Mouse (Mus musculus): Measurements from ENCODE around the gene Ap5z1. TPM values are rescaled to one million over a fixed set of nuclear protein-coding genes. Genes with fewer than 3 reads are reported as not detected.

Ap5z1 gene
- 6.9 and 7.4 TPM in 2 replicates for polyA plus RNA-seq (2015; fragmentation: Nextera tagmentation; extraction: Ambion mirVana)

- Histone ChIP-seq H3K27ac (replicated peaks) (peak within 1 kb of the TSS; percentile 90), H3K4me1 (peaks cover 15% of the 10 kb centered on the region), H3K36me3 (peaks cover 48% of the 10 kb centered on the region), H3K27me3 (replicated peaks) (no peaks in the 10 kb centered on the region), H3K9ac (peak within 1 kb of the TSS; percentile 88), H3K4me2 (peak within 1 kb of the TSS; percentile 95), H3K9me3 (no peaks in the 10 kb centered on the region), H3K4me3 (peak within 1 kb of the TSS; percentile 92)
- WGBS, result 2% methylated on average over 60 of the region's 60 CpGs
- peak; percentile 91 for ATAC-seq (ENCODE audit: extremely low read depth, insufficient number of reproducible peaks, low FRiP score, low TSS enrichment)
These were observed at the start of gene Ap5z1 for GRCm38 (mm10) chr5:142463461-142464454. TSS of gene Ap5z1 (plus strand) at chr5:142463944.

- peaks cover 15% of the 10 kb centered on the region for H3K36me3 ChIP-seq
- no peaks in the 10 kb centered on the region for H3K27me3 ChIP-seq (replicated peaks)
- no peak overlapping the region for H3K9ac ChIP-seq
- H3K4me1 ChIP-seq, result peaks cover 82% of the 10 kb centered on the region
- H3K27ac ChIP-seq (replicated peaks), result peak overlapping the region; percentile 82
- no peak overlapping the region for H3K4me3 ChIP-seq
- WGBS, result 72% methylated on average over 6 of the region's 6 CpGs
- 0 out of 2 replicates have a peak overlapping the region, but pooled peaks have one; percentile 49 for H3K4me2 ChIP-seq
- H3K9me3 ChIP-seq, result no peaks in the 10 kb centered on the region
- ATAC-seq (ENCODE audit: extremely low read depth, insufficient number of reproducible peaks, low FRiP score, low TSS enrichment), result no peak
These were observed 48.3 kb upstream of the Ap5z1 start for GRCm38 (mm10) chr5:142415401-142415800.

GRCm38 (mm10) chr5:142416070-142416775 is 47.5 kb upstream of the Ap5z1 start:
- no peak for ATAC-seq (ENCODE audit: extremely low read depth, insufficient number of reproducible peaks, low FRiP score, low TSS enrichment)
- H3K4me2 ChIP-seq, result peak overlapping the region; percentile 49
- 7% methylated on average over 14 of the region's 14 CpGs for WGBS

GRCm38 (mm10) chr5:142417104-142417503 is 46.6 kb upstream of the Ap5z1 start:
- Histone ChIP-seq H3K36me3 (peaks cover 18% of the 10 kb centered on the region), H3K4me3 (no peak overlapping the region), H3K9ac (no peak overlapping the region), H3K27ac (replicated peaks) (no peak overlapping the region; the same call in 1 of the 2 replicates), H3K4me2 (no peak overlapping the region), H3K9me3 (no peaks in the 10 kb centered on the region), H3K4me1 (peaks cover 90% of the 10 kb centered on the region), H3K27me3 (replicated peaks) (no peaks in the 10 kb centered on the region)
- ATAC-seq (ENCODE audit: extremely low read depth, insufficient number of reproducible peaks, low FRiP score, low TSS enrichment), result no peak
- 88% methylated on average over 3 of the region's 3 CpGs for WGBS

More at GRCm38 (mm10) chr5:142416070-142416775, 47.5 kb upstream of the Ap5z1 start:
- Histone ChIP-seq H3K27ac (replicated peaks) (peak overlapping the region; percentile 82), H3K9me3 (no peaks in the 10 kb centered on the region), H3K27me3 (replicated peaks) (no peaks in the 10 kb centered on the region), H3K4me1 (peaks cover 85% of the 10 kb centered on the region), H3K9ac (peak overlapping the region; percentile 67; the same call in 1 of the 2 replicates), H3K4me3 (0 out of 2 replicates have a peak overlapping the region, but pooled peaks have one; percentile 1), H3K36me3 (peaks cover 18% of the 10 kb centered on the region)

GRCm38 (mm10) chr5:142417876-142418275 is 45.9 kb upstream of the Ap5z1 start:
- no peak for ATAC-seq (ENCODE audit: extremely low read depth, insufficient number of reproducible peaks, low FRiP score, low TSS enrichment)
- 74% methylated on average over 9 of the region's 9 CpGs for WGBS
- H3K9me3 ChIP-seq, result no peaks in the 10 kb centered on the region
- no peak overlapping the region for H3K9ac ChIP-seq
- no peak overlapping the region for H3K4me2 ChIP-seq
- no peaks in the 10 kb centered on the region for H3K27me3 ChIP-seq (replicated peaks)
- no peak overlapping the region for H3K27ac ChIP-seq (replicated peaks)
- no peak overlapping the region for H3K4me3 ChIP-seq
- peaks cover 90% of the 10 kb centered on the region for H3K4me1 ChIP-seq
- H3K36me3 ChIP-seq, result peaks cover 18% of the 10 kb centered on the region

GRCm38 (mm10) chr5:142418419-142418818 is 45.3 kb upstream of the Ap5z1 start:
- 90% methylated on average over 4 of the region's 4 CpGs for WGBS
- H3K9ac ChIP-seq, result no peak overlapping the region
- H3K9me3 ChIP-seq, result no peaks in the 10 kb centered on the region
- no peaks in the 10 kb centered on the region for H3K27me3 ChIP-seq (replicated peaks)
- no peak overlapping the region for H3K4me2 ChIP-seq
- ATAC-seq (ENCODE audit: extremely low read depth, insufficient number of reproducible peaks, low FRiP score, low TSS enrichment), result no peak
- peaks cover 18% of the 10 kb centered on the region for H3K36me3 ChIP-seq
- H3K4me3 ChIP-seq, result no peak overlapping the region
- peaks cover 90% of the 10 kb centered on the region for H3K4me1 ChIP-seq
- no peak overlapping the region for H3K27ac ChIP-seq (replicated peaks)

- Histone ChIP-seq H3K4me3 (no peak overlapping the region), H3K36me3 (peaks cover 18% of the 10 kb centered on the region), H3K27me3 (replicated peaks) (no peaks in the 10 kb centered on the region), H3K27ac (replicated peaks) (peak overlapping the region; percentile 43), H3K4me2 (no peak overlapping the region), H3K9me3 (no peaks in the 10 kb centered on the region), H3K4me1 (peaks cover 90% of the 10 kb centered on the region), H3K9ac (no peak overlapping the region)
- ATAC-seq (ENCODE audit: extremely low read depth, insufficient number of reproducible peaks, low FRiP score, low TSS enrichment), result no peak
- 68% methylated on average over 4 of the region's 4 CpGs for WGBS
These were observed 43.4 kb upstream of the Ap5z1 start for GRCm38 (mm10) chr5:142420317-142420716.

GRCm38 (mm10) chr5:142420920-142421319 is 42.8 kb upstream of the Ap5z1 start:
- 79% methylated on average over 9 of the region's 9 CpGs for WGBS
- H3K9me3 ChIP-seq, result no peaks in the 10 kb centered on the region
- H3K4me3 ChIP-seq, result no peak overlapping the region
- no peaks in the 10 kb centered on the region for H3K27me3 ChIP-seq (replicated peaks)
- H3K4me1 ChIP-seq, result peaks cover 90% of the 10 kb centered on the region
- H3K36me3 ChIP-seq, result peaks cover 18% of the 10 kb centered on the region
- peak overlapping the region; percentile 43 for H3K27ac ChIP-seq (replicated peaks)
- no peak overlapping the region for H3K4me2 ChIP-seq
- no peak for ATAC-seq (ENCODE audit: extremely low read depth, insufficient number of reproducible peaks, low FRiP score, low TSS enrichment)
- H3K9ac ChIP-seq, result no peak overlapping the region

- 73% methylated on average over 5 of the region's 5 CpGs for WGBS
- no peak overlapping the region for H3K9ac ChIP-seq
- H3K27me3 ChIP-seq (replicated peaks), result no peaks in the 10 kb centered on the region
- no peak overlapping the region for H3K4me2 ChIP-seq
- ATAC-seq (ENCODE audit: extremely low read depth, insufficient number of reproducible peaks, low FRiP score, low TSS enrichment), result no peak
- no peak overlapping the region for H3K27ac ChIP-seq (replicated peaks)
- H3K4me1 ChIP-seq, result peaks cover 90% of the 10 kb centered on the region
- no peak overlapping the region for H3K4me3 ChIP-seq
- H3K36me3 ChIP-seq, result peaks cover 18% of the 10 kb centered on the region
- H3K9me3 ChIP-seq, result no peaks in the 10 kb centered on the region
These were observed 41.9 kb upstream of the Ap5z1 start for GRCm38 (mm10) chr5:142421886-142422285.

- no peak overlapping the region for H3K4me3 ChIP-seq
- no peak overlapping the region for H3K27ac ChIP-seq (replicated peaks)
- WGBS, result 71% methylated on average over 10 of the region's 10 CpGs
- H3K4me2 ChIP-seq, result no peak overlapping the region
- peaks cover 92% of the 10 kb centered on the region for H3K4me1 ChIP-seq
- H3K9me3 ChIP-seq, result no peaks in the 10 kb centered on the region
- H3K27me3 ChIP-seq (replicated peaks), result no peaks in the 10 kb centered on the region
- no peak overlapping the region for H3K9ac ChIP-seq
- H3K36me3 ChIP-seq, result peaks cover 21% of the 10 kb centered on the region
- no peak for ATAC-seq (ENCODE audit: extremely low read depth, insufficient number of reproducible peaks, low FRiP score, low TSS enrichment)
These were observed 40.6 kb upstream of the Ap5z1 start for GRCm38 (mm10) chr5:142423141-142423540.

- Histone ChIP-seq H3K4me1 (peaks cover 95% of the 10 kb centered on the region), H3K9ac (no peak overlapping the region), H3K27me3 (replicated peaks) (no peaks in the 10 kb centered on the region), H3K9me3 (no peaks in the 10 kb centered on the region), H3K4me2 (no peak overlapping the region), H3K27ac (replicated peaks) (peak overlapping the region; percentile 94; the same call in 1 of the 2 replicates), H3K36me3 (peaks cover 21% of the 10 kb centered on the region), H3K4me3 (no peak overlapping the region)
- no peak for ATAC-seq (ENCODE audit: extremely low read depth, insufficient number of reproducible peaks, low FRiP score, low TSS enrichment)
- WGBS, result 52% methylated on average over 3 of the region's 3 CpGs
These were observed 40.0 kb upstream of the Ap5z1 start for GRCm38 (mm10) chr5:142423701-142424100.

All from heart, embryonic 13.5 days (tissue).